Mouse (Mus musculus) right cerebral cortex, adult 18-20 months (tissue): ENCODE measurements at regions not wholly inside any gene's neighbourhood (a gene's known extent, or its start where the extent isn't known, plus 50 kb on each side); places are given as distances from the start of the nearest gene placed in this dataset.

Source experiments
- DNase-seq: peaks from one replicate; pipeline ENCODE4 v3.0.0; 2022; ENCODE audit warnings: mixed read lengths

DNA sequence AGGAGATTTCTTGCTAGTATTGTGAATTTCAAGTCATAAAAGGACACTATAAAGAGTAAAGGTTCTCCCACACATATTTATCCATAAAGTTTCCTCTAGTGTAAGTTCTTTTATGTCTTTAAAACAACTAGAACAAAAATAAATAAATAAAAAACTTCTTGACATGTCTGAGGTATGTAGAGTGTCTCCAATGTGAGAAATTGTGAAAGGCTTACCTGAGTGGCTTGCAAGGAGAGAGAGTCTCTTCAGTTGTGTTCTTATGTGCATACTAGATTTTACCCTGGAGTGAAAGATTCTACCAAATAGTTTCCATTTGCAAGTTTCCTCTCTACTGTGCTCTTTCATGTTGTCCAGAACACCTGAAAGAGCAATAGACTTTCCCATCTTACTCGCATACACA lies 276.8 kb downstream of the Ankrd50 start:
- no peak for DNase-seq

DNA sequence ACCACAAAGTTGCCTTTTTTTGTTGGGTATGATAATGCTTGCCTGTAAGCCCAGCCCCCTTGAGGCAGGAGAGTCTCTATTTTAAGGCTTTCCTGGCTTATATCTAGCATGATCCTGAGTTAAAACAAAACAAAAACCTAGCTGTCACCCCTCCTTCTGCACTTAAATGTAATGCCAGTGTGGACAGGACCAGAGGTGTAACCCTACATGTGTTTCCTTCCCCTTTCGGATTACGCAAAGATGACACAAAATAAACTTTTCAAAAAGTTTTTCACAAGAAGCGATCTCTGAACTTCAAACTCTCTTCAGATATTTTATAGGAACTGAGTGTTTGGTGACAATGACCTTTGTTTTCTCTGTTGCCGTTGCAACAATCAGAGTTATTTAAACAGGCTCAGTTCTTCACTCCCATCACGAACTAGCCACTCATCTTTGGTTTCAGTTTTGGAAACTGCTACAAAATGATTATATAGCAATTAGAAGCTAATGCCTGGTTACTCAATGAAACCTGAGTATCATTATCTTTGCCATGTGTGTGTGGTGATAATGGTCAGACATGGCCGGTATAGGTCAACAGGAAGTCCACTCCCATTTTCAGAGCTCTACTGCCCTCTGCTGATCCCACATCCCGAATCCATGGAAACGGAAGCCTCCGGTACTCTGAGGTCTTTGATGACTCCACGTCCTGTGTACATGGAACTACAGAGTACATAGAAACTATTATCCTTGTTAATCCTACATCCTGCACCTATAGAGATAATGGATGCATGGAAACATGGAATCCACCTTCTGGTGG lies 282.6 kb downstream of the Ankrd50 start:
- peak; percentile 39 for DNase-seq

DNA sequence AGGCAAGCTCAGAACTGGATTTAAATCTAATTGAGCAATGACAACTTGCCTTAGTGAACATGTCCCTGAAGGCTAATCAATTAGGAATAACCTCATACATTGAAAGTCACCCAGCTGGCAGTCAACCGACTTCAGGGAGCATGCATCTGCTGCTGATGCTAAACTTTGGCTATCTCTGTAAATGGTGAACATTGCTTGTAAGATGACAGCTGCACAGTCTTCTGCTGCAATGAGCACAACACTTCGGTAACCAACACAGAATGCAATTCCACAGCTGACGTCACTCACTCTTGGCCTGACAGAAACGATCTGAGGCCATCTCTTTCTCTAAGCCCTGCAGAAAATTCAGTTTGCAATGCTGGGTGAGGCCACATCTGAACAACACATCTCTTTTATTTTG lies 290.6 kb downstream of the Ankrd50 start:
- DNase-seq = no peak

DNA sequence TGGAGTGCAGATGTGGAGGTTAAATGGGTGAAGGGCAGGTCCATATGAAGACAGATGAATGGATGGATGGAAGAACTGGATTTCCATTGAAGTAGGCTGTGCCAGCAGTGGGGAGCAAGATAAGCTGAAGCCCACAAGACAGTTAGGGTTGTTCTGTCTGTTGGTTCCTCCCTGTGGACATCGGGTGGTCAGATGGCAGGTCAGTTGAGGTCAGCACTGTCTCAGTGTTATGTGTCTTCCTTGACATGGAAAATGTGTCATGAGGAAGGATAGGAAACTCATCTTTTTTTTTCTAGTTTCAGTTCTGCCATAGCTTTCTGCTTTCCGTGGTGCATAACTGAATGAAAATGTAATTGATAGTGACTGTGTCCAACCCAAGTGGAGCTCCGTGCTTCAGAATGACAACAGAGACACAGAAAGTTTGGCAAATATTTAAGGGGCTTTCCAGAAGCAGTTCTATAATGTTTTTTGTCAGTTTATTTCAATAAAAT lies 297.2 kb downstream of the Ankrd50 start:
- DNase-seq = no peak

DNA sequence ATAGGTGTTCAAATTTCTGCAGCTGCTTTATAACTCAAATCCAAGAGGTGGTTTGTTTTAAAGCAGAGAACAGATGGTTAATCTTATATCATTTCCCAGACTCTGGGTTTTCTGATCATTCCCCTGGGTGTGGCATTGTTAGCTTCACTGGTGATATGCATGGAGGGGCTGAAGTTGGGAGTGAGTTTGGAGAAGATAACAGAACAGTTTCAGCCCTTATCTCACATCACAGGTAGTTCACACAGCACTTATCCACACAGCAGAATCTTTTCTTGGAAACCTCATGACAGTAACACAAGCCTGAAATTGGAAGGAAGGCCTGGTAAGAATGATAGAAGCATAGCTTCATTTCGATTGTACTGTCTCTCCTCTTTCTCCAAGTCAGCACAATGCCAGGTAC lies 298.1 kb downstream of the Ankrd50 start:
- no peak for DNase-seq

DNA sequence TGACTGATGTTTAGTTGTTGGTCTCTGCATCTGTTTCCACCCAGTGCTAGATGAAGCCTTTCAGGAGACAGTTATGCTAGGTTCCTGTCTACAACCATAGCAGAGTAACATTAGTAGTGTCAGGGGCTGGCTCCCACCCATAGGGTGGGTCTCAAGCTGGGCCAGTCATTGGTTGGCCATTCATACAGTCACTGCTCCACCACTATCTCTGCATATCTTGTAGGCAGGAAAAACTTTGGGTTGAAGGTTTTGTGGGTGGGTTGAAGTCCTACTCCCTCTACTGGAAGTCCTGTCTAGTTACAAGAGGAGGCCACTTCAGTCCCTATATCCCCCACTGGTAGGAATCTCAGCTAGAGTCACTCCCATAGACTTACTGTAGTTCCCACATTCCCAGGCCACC lies 306.3 kb downstream of the Ankrd50 start:
- no peak for DNase-seq

DNA sequence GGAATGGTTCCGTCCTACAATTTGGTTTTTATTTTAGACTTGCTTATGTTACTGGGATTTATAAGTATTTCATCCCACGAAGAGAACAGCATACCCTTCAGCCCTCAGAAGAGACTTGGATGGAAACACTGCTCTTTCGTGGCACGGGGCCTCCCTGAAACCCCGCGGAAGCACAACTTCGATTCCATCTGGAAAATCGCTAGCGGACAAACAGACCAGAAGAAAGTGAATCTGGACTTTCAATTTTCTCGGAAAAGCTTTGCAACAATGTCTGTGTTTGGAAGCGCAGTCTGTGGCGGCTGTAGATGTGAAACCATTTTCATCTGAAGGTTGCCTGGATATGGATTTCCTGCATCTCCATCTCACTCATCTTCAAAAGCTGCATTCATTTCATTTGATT lies 308.7 kb downstream of the Ankrd50 start:
- no peak for DNase-seq

DNA sequence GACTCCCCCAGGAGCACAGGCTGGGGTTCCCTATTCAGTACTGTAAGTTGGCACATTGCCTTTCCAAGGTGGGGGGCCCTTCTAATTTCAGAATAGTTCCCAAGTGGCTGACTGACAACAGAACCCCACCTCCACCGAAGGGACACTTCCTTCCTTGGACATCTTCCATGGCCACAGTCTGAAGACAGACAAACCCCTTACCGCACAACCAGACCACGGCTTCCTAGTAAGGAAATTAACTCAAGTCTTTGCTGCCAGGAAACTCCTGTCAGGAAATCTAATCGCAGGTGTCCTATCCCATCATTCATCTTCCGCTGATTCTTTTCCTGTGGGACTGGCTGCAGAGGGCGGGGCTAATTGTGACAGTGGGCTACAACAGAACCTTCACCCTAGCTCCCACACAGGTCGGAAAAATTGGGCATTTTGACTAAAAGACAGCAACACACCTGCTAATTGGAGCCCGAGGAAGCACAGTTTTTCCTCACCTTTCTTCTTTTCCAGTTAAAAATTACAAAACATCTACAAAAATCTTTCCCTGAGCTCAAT lies 309.8 kb downstream of the Ankrd50 start:
- no peak for DNase-seq

DNA sequence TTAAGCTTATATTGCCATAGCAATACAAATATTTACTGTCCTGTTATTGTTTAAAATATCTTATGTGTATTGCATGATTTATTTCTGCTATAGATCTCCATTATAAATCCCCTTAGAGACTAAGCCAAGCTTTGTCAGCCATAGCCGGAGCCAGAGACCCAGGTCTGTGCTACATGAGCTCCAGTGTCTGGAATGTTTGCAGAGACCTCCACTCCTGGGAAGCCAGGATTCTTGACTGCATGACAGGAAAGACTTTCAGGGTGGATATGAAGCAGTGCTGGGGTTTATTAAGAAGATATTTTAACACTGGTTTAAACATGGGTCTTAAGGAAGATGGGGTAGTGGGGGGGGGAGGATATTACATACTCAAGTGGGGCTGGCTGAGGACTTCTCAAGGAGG lies 332.2 kb downstream of the Ankrd50 start:
- no peak for DNase-seq

DNA sequence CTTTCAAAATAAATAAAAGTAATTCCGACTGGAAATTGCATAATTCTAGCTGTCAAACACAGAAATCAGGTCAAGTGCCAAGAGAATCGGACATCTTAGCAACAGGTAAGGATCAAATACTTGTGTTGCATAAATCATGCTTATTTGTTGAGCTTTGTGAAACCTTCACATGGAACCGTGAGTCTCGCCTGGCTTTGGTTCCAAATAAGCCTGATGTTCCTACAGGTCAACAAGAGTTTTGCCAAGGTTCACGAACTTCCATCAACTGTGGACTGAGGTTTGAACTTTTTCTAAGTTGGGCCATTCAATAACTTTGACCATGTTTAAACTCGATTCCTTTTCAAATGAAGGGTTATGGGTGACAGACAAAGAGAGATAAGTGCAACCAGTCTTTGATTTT lies 332.8 kb downstream of the Ankrd50 start:
- DNase-seq = no peak

DNA sequence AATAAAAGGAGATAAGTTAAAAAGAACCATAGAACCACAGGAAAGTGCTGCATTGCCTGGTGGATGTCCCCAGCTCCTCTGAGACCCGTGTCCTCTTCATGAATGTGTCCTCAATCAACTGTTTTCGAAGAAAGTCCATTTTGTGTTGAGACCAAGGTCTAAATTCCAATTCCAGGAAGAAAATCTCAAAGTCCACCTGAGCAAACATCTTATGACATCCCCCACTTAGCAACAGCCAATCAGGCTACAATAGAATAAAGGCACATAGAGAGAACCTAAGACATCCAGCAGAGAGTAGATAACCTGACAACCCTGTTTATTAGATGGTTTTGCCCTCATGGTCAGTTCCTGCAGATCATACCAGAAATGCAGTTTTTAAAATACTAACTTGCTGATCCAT lies 338.0 kb downstream of the Ankrd50 start:
- DNase-seq = no peak

DNA sequence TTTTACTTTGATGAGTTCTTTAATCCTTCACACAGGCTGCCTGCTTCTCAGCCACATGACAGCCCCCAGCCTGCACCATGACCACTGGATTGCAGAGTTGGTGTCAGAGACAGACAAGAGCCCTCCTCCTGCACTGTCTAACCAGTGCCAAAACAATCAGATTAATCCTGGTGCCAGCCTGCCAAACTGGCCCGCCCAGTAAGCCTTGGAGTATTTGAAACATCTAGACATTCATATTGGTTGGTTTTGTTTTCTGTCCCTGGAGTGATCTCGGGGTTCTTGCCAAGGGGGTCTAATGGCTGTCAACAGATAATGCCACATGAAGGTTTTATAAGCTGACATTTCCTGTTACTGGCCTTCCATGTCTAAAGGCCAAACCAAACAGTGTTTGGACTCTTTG lies 339.2 kb downstream of the Ankrd50 start:
- DNase-seq = no peak

DNA sequence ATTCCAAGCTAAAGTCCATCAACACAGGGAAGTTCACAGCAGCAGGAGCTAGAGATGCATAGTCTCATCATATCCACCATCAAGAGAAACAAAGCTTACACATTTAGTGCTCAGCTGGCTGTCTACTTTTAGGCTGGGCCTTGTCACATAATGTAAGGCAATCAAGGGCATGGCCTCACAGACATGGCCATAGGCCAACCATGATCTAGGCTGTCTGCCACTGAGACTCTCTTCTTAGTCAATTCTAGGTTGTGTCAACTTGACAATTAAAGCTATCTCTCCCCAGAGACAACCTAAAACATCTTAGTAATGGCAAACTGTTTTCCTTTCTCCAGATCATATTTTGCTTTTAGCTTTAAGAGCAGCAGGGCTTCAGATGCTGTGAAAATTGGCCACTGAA lies 340.0 kb downstream of the Ankrd50 start:
- DNase-seq = no peak

DNA sequence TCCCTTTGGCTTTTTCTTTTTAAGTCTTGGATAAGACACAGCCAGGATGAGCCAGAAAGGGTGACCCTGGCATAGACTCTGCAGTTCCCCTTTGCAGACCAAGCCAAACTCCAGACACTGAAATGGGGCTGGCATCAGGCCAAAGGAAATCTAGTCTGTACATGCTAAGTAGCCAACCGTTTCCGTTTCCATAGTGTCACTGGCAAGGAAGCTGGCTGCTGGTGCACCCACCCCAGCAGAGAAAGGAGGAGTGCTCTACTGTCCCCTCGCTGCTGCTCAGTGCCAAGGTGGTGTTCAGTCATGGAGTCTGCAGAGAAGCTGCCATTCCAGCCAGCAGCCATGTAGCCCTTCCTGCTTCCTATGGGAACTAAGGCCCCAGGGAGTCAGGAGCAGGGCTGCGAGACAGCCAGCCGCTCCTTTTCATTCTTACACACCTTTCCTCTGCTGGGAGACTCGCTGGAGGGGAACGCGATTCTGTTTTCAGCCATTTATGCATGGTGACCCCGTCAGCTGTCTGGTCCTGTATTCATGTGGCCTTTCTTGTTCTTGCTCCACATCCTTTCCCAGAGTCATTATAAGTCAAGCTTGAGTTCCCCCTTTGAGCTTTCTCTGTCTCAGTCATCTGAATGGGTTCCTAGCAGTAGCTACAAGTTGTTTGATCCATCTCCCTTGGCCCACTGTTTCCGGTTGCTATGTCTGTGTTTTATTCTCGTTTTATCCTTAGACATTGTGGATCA lies 341.3 kb downstream of the Ankrd50 start:
- DNase-seq = peak; percentile 26

DNA sequence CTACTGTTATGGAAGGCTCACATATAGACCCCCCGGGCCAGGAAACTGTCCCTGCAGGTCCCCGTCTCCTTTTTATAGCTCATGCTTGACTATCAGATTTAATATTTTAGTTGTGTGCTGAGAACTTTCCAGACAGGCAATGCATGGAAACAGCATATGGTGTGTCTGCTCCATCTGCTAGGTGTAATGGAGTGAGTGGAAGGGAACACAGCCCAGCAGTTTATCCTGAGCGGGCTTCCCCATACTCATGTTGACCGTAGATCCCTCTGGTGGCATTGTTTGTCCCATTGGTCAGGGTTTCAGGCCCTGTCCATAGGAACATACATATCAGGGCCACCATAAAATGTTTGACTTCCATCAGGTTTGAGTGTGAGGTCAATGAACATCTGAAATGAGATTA lies 345.3 kb downstream of the Ankrd50 start:
- DNase-seq = peak; percentile 6

DNA sequence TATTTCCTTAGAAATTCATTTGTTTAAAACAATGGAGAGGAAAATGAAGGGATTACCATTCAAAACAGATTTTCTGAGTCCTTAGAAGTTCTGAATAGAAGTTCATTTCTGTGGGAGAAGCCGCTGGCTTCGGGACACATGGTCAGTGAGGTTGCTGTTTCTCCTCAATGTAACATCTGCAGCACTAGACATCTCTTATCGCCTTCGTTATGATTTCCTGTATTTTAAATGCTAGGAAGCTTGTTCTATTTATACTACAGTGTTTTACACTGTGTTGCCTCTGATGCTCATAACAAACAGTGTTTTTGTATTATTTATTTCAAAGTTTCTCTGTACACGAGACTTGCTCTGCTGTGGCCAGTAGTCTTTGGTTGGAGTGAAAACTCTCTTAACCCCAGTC lies 346.6 kb downstream of the Ankrd50 start:
- DNase-seq = no peak

DNA sequence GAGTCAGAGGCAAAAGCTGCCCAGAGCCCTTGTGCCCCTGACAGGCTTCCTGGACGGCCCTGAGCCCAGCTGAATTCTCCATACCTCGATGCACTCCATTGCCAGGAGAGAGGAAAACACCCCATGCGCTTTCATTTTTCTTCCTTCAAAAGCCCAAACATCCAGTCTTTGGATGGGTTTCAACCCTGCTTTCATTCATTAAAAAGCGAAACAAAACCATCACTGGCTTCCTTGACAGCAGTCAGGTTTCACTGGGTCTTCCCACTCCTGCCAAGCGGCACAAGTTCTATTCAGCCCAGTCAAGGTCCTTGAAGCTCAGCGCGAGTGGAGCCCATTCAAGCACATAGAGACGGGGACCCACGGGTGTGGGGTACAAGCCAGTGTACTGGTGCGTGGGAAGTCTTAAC lies 348.8 kb downstream of the Ankrd50 start:
- DNase-seq = no peak

DNA sequence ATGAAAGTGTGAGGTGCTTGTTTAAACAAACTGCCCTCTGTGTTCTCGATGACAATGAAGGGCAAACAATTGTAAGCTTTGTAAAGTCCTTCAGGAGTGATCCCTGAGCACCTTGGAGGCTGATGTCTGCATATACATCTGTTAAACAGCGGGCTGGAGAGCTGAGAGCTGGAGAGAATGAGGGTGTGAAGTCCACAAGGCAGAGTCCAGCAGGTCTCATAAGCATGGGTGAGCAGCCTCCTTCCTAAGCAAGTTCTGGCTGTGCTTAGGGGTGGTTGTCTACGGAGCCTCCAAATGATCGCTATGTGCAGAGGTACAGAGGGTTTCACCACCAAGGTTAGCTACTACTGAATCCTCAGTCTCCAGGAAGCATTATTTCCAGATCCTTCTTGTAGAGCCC lies 350.2 kb downstream of the Ankrd50 start:
- no peak for DNase-seq

DNA sequence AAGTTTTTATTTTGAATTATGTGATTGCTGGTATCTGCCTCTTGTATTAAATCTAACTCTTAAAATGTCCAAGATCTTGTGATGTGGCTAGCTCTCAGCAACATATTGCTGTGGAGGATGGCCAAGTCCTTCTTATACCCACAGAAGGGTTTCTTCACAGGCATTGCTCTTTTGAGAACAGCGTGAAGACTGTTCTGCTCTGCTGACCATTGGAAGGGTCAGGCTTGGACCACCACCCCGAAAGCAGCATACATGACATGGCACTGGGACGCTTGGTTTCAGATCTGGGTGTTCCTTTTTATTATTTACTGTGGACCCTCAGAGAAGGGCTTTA lies 352.8 kb downstream of the Ankrd50 start:
- no peak for DNase-seq

DNA sequence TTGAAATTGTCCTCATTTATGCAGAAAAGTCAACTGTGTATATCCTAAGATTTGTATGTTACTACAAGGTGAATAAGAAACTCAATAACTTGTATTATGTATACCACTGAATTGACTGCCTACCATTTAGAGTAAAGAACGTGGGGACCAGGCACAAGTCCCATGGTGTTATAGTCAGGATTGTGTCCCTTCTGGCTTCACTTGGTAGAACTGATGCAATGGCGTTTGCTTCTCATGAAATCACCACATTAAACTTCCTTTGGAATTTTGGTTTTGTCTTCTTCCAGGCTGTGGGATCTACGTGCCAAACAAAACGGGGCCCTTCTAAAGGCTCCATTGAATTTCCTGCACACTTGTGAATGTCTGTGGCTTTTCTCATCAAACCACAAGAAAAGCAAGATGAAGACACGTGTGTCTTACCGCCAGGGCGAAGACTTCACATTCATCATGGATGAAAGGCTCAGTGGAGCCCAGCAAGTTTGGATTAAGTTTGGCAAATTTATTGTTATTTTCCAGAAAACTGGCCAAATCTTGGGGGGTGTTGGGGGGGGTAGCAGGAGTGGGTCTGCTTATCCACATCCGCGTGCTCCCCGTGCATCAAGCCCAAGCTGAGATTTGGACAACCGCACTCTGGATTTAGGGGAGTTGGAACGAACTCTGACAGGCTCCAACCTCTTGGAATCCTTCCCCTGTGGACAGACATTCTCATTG lies 353.3 kb downstream of the Ankrd50 start:
- DNase-seq = no peak

DNA sequence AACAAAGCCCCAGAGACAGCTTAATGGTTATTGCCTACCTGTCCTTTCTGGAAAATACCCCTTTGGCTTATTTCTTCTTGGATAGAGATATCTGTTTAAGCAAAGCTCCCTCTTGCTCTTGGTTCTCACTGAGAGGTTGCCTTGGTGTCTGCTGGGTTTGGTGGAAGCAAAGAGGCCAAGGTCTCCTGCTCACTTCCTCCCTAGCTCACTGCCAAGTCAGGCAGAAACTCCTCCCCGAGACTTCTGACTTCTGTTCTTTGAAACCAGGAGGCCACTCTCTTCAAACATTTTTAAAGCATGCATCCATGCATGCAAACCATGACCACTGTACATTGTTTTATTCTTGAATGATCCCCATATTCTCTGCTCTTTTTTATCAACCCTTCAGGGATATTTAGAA lies 354.6 kb downstream of the Ankrd50 start:
- DNase-seq = no peak

DNA sequence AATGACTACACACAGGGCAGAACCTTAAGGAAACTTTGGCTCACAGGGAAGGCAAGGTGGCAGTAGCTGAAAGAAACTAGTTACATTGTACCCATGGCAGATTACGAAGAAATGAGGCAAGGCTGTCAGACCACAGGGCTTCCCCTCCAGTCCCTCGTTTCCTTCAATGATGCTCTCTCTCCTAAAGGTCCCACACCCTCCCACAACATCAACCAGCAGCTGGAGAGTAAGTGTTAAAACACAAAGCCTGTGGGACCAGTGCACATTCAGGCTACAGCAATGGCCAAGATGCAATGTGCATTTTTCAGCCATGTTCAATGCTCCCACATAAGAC lies 355.5 kb downstream of the Ankrd50 start:
- DNase-seq = no peak

DNA sequence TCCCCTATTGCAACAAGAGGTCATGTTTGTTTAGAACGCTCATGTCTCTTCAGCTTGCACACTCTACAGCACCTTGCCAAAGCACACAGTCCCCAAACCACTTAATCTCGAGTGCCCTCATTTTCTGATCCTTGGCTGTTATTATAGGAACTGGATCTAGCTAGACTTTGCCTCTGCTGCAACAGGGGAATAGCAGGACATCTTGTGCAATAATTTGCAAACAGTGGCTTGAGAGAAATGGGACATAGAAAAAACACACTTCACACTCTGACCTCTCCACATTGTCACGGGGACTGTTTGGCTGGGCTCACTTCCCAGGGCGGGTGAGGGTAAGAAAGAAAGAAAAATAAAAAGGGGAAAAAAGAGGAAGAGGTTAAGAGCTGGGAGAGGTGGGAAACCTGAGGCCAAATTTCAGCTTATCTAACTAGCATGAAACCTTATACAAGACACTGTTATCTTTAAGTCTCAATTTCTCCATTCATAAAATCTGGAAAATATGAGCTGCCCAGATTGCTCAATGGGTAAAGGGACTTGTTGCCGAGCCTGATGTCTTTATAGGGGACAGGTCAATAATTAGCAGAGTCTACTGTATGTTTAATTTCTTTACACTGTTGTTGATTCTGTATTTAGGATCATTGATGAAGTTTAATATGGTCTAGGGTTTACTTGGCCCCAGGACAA lies 356.0 kb downstream of the Ankrd50 start:
- no peak for DNase-seq
